Mouse (Mus musculus) intestine, embryonic 15.5 days (tissue): ENCODE data around the gene Zc3h7b. TPM values are rescaled to one million over a fixed set of nuclear protein-coding genes. Genes with fewer than 3 reads are reported as not detected.
A peak's percentile ranks its signal among the peaks of the same experiment; 100 is the strongest.
"Not testable (repeated sequence)": the region's sequence is repeated elsewhere in the genome, so short reads cannot be mapped to it uniquely, and the experiment has no call there.

Source experiments
- ATAC-seq: fragments of 200-750 bp; cut with Nextera tagmentation; 2 replicates; pipeline ENCODE4 v1.8.0; 2017; ENCODE audit warnings: moderate TSS enrichment, moderate library complexity
- H3K27ac ChIP-seq: fragments of 300-500 bp; sonication (generic); 2 replicates; pipeline ENCODE4 v1.5.1; 2015; ENCODE audit warnings: mild to moderate bottlenecking, inconsistent platforms
- H3K27me3 ChIP-seq: fragments of 300-500 bp; sonication (generic); replicated peaks from 2 replicates; pipeline ENCODE4 v1.6.1; 2015; ENCODE audit warnings: inconsistent platforms
- H3K36me3 ChIP-seq: fragments of 300-500 bp; sonication (generic); 2 replicates; pipeline ENCODE4 v1.6.1; 2015; ENCODE audit warnings: inconsistent platforms
- H3K4me1 ChIP-seq: fragments of 300-500 bp; sonication (generic); replicated peaks from 2 replicates; pipeline ENCODE4 v1.6.1; 2015; ENCODE audit warnings: inconsistent platforms
- H3K4me2 ChIP-seq: fragments of 300-500 bp; sonication (generic); replicated peaks from 2 replicates; pipeline ENCODE4 v1.6.1; 2015; ENCODE audit warnings: mild to moderate bottlenecking, inconsistent platforms
- H3K4me3 ChIP-seq: fragments of 300-500 bp; sonication (generic); replicated peaks from 2 replicates; pipeline ENCODE4 v1.5.1; 2015; ENCODE audit warnings: inconsistent platforms
- H3K9ac ChIP-seq: fragments of 300-500 bp; sonication (generic); 2 replicates; pipeline ENCODE4 v1.6.1; 2015; ENCODE audit warnings: inconsistent platforms
- H3K9me3 ChIP-seq: fragments of 300-500 bp; sonication (generic); 2 replicates; pipeline ENCODE4 v1.6.1; 2016; ENCODE audit warnings: inconsistent platforms
- WGBS: fragments of 180-500 bp; shearing (Covaris S2); methylation state at CpG from one replicate; pipeline ENCODE4 v1.1.7; 2015; 5-methylcytosine and 5-hydroxymethylcytosine counted together
- polyA plus RNA-seq: library from polyadenylated mRNA; unstranded; fragments of >200 nt; fragmentation: Nextera tagmentation; extraction: Ambion mirVana; gene quantifications from 2 replicates; pipeline ENCODE4 v1.2.1, GENCODE M21; 2015

Gene Zc3h7b
- 16.8 and 17.2 TPM in 2 replicates for polyA plus RNA-seq

- peaks cover 10% of the 10 kb centered on the region for H3K4me1 ChIP-seq
- peak within 1 kb of the TSS; percentile 94 for H3K9ac ChIP-seq
- peak within 1 kb of the TSS; percentile 93 for H3K4me3 ChIP-seq
- peak; percentile 88 for ATAC-seq
- no peaks in the 10 kb centered on the region for H3K36me3 ChIP-seq
- under 1% methylated on average over 65 of the region's 65 CpGs for WGBS
- H3K4me2 ChIP-seq, result peak within 1 kb of the TSS; percentile 89
- no peaks in the 10 kb centered on the region for H3K9me3 ChIP-seq
- peak within 1 kb of the TSS; percentile 92 for H3K27ac ChIP-seq
- no peaks in the 10 kb centered on the region for H3K27me3 ChIP-seq
Measured at GRCm38 (mm10) chr15:81744992-81745600, at the start of gene Zc3h7b, which contains the start of gene Rangap1. Gene Zc3h7b, plus strand, starts transcription at chr15:81745057. Gene Rangap1, minus strand, starts transcription at chr15:81745530.

DNA sequence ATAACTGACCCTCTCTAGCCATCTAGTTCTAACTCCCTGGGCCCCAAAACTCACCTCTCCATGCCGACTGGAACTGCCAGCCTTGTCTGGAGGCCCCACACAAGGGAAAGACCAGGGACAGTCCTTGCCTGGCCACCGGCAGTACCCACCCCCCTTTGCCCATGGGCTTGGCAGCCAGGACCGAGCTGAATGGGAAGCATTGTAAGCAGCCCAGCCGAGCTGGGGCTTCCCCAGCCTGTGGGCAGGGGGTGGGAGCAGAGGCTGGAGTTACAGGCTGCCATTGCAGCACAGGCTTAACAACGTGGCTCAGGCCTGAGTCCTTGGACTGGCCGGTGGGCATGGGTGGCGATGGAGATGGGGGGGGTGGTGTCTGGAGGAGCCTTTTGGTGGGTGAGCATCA, 47.7 kb upstream of the Zc3h7b start, which contains the start of gene Chadl:
TSS of gene Chadl (minus strand) at position 113 of the 400 bp plus-strand sequence.
- ATAC-seq, result no peak

GRCm38 (mm10) chr15:81697847-81698246, 47.0 kb upstream of the Zc3h7b start:
- H3K4me3 ChIP-seq, result no peak overlapping the region
- peaks cover 28% of the 10 kb centered on the region for H3K27me3 ChIP-seq
- no peak overlapping the region for H3K4me2 ChIP-seq
- ATAC-seq, result no peak
- 45% methylated on average over 3 of the region's 3 CpGs for WGBS
- H3K9ac ChIP-seq, result no peak overlapping the region
- no peaks in the 10 kb centered on the region for H3K9me3 ChIP-seq
- H3K27ac ChIP-seq, result no peak overlapping the region
- peaks cover 14% of the 10 kb centered on the region for H3K4me1 ChIP-seq
- H3K36me3 ChIP-seq, result no peaks in the 10 kb centered on the region

More for the DNA sequence above, 47.7 kb upstream of the Zc3h7b start, which contains the start of gene Chadl:
- no peaks in the 10 kb centered on the region for H3K9me3 ChIP-seq
- peaks cover 35% of the 10 kb centered on the region for H3K27me3 ChIP-seq
- no peak within 1 kb of the TSS for H3K4me3 ChIP-seq
- WGBS, result 53% methylated on average over 7 of the region's 7 CpGs
- H3K27ac ChIP-seq, result no peak within 1 kb of the TSS
- H3K36me3 ChIP-seq, result no peaks in the 10 kb centered on the region
- peaks cover 14% of the 10 kb centered on the region for H3K4me1 ChIP-seq
- no peak within 1 kb of the TSS for H3K9ac ChIP-seq
- H3K4me2 ChIP-seq, result no peak within 1 kb of the TSS

DNA sequence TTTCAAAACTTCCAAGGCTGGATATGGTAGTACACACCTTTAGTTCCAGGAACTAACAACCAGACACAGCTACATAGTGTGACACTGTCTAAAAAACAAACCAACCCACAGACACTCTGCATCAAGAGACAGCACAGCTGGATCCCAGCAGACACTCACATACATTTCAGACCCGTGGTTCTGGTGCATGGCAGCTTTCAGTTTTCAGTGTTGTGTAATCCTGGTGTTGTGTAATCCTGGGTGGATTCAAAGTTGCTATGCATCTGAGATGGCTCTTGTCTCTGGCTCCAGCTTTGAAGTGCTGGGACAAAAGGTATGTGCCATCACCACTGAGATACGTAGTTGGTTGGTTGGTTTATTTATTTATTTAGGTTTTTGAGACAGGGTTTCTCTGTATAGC, 46.3 kb upstream of the Zc3h7b start:
- peaks cover 21% of the 10 kb centered on the region for H3K27me3 ChIP-seq
- no peak overlapping the region for H3K9ac ChIP-seq
- no peaks in the 10 kb centered on the region for H3K9me3 ChIP-seq
- 64% methylated on average over 2 of the region's 2 CpGs for WGBS
- ATAC-seq, result no peak
- peaks cover 11% of the 10 kb centered on the region for H3K4me1 ChIP-seq
- H3K27ac ChIP-seq, result no peak overlapping the region
- H3K36me3 ChIP-seq, result no peaks in the 10 kb centered on the region
- no peak overlapping the region for H3K4me2 ChIP-seq
- no peak overlapping the region for H3K4me3 ChIP-seq

- no peak overlapping the region for H3K27ac ChIP-seq
- H3K9ac ChIP-seq, result no peak overlapping the region
- no peak for ATAC-seq
- H3K36me3 ChIP-seq, result peaks cover 11% of the 10 kb centered on the region; the same call in 1 of the 2 replicates
- 52% methylated on average over 2 of the region's 2 CpGs for WGBS
- H3K9me3 ChIP-seq, result no peaks in the 10 kb centered on the region
- H3K4me2 ChIP-seq, result no peak overlapping the region
- peaks cover 8% of the 10 kb centered on the region; the same call in 1 of the 2 replicates for H3K27me3 ChIP-seq
- no peak overlapping the region for H3K4me3 ChIP-seq
- H3K4me1 ChIP-seq, result no peaks in the 10 kb centered on the region
Measured at GRCm38 (mm10) chr15:81700161-81700560, 44.7 kb upstream of the Zc3h7b start.

DNA sequence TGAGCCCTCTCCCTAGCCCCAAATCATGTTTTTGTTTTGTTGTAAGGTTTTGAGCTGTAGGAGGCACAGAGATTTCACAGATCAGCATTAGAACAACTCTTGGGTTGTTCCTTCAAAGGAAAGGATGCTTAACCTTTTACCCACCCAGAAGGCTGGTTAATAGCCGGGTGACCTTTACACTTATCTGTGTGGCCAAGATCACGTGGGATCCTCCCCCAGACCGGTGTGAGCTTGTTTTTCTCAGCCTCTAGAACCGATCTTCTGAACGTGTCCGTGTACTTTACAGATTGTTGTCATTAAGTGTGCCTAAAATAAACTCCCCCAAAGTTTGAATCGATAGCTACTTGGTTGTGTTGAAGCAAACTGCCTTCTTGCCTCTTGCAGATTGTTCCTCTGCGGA, 44.3 kb upstream of the Zc3h7b start:
- peaks cover 16% of the 10 kb centered on the region for H3K36me3 ChIP-seq
- no peak for ATAC-seq
- H3K4me3 ChIP-seq, result no peak overlapping the region
- no peak overlapping the region for H3K27ac ChIP-seq
- no peaks in the 10 kb centered on the region for H3K4me1 ChIP-seq
- no peak overlapping the region for H3K9ac ChIP-seq
- no peak overlapping the region for H3K4me2 ChIP-seq
- WGBS, result 51% methylated on average over 8 of the region's 8 CpGs
- 0 out of 2 replicates have a peak, but pooled peaks cover 7% of the 10 kb centered on the region for H3K27me3 ChIP-seq
- H3K9me3 ChIP-seq, result no peaks in the 10 kb centered on the region

- H3K36me3 ChIP-seq, result peaks cover 23% of the 10 kb centered on the region
- H3K27me3 ChIP-seq, H3K9me3 ChIP-seq, ATAC-seq, H3K4me2 ChIP-seq, H3K4me3 ChIP-seq, H3K4me1 ChIP-seq, H3K27ac ChIP-seq, H3K9ac ChIP-seq: not testable (repeated sequence)
- 83% methylated on average over 4 of the region's 4 CpGs for WGBS
Measured at GRCm38 (mm10) chr15:81701350-81701749, 43.5 kb upstream of the Zc3h7b start.

DNA sequence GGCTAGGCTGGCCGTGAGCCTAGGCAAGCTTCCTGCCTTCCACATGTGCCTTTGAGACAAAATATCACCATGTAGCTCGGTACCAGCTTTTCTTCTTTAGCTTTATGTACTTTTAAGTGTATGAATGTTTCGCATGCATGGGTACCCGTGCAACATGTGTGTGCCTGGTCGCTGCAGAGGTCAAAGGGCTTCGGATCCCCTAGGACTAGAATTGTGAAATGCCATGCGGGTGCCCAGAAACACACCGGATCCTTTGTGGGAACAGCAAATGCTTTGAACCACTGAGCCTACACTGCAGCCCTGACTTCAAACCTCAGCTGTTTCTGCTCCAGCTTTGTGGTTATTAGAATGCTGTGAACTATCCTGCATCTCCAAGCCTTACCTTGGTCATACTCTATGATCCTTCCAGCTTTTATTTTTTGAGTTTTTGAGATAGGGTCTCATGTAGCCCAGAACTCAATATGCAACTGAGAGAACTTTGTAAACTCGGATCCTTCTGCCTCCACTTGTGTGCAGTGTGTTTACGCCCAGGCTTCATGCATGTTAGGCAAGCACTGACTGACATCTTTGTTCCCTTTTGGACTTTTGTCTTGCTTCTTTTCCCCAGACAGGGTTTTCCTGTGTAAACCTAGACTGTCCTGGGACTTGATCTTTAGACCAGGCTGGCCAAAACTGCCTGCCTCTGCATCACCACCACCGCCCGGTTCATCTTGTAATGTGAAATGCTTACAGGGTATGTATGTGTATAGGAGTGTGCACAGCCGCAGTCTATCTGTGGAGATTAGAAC, 42.4 kb upstream of the Zc3h7b start:
- Histone ChIP-seq H3K4me3 (no peak overlapping the region), H3K9me3 (no peaks in the 10 kb centered on the region), H3K27ac (no peak overlapping the region), H3K27me3 (no peaks in the 10 kb centered on the region), H3K4me1 (no peaks in the 10 kb centered on the region), H3K4me2 (no peak overlapping the region), H3K9ac (no peak overlapping the region), H3K36me3 (peaks cover 29% of the 10 kb centered on the region)
- no peak for ATAC-seq
- WGBS, result 88% methylated on average over 13 of the region's 13 CpGs

GRCm38 (mm10) chr15:81703094-81703489, 41.8 kb upstream of the Zc3h7b start:
- Histone ChIP-seq H3K9ac (no peak overlapping the region), H3K4me3 (no peak overlapping the region), H3K4me1 (no peaks in the 10 kb centered on the region), H3K27me3 (no peaks in the 10 kb centered on the region), H3K27ac (no peak overlapping the region), H3K9me3 (no peaks in the 10 kb centered on the region), H3K36me3 (peaks cover 29% of the 10 kb centered on the region), H3K4me2 (no peak overlapping the region)
- no peak for ATAC-seq
- WGBS, result 72% methylated on average over 3 of the region's 3 CpGs

DNA sequence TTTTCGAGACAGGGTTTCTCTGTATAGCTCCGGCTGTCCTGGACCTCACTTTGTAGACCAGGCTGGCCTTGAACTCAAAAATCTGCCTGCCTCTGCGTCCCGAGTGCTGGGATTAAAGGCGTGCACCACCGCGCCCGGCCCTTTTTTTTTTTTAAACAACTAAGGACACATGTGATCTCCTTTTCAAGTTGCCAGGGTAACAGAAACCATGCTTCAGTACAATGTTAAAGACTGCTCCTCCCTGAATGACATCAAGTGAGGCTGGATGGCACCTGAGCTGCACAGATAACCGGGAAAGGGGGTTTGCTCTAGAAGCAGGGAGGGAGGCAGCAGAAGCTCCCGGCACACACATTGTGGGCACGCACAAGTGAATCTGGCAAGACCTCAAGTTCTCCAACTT, 35.9 kb upstream of the Zc3h7b start:
- H3K4me3 ChIP-seq, result no peak overlapping the region
- no peaks in the 10 kb centered on the region for H3K27me3 ChIP-seq
- H3K36me3 ChIP-seq, result peaks cover 68% of the 10 kb centered on the region
- H3K27ac ChIP-seq, result no peak overlapping the region
- H3K4me1 ChIP-seq, result no peaks in the 10 kb centered on the region
- H3K9me3 ChIP-seq, result no peaks in the 10 kb centered on the region
- WGBS, result 94% methylated on average over 11 of the region's 11 CpGs
- H3K4me2 ChIP-seq, result no peak overlapping the region
- ATAC-seq, result no peak
- no peak overlapping the region for H3K9ac ChIP-seq

DNA sequence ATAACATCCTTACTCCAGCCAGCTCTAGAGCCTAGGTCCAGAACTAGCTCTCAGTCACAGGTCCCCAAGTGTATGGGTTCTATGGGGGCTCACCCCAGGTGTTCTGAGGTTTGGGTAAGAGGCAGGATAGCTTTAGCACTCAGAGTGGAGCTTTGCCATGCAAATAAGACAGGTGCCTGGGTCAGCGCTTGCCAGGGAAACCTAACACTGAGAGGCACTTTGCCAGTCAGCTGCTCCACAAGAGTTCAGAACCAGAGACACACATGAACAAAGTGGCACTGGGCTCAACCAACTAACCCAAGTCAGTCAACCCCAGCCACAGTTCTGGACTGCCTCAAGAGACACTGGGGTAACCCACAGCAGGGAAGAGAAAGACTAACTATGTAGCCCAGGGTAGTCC, 35.2 kb upstream of the Zc3h7b start:
- no peak overlapping the region for H3K4me3 ChIP-seq
- H3K4me1 ChIP-seq, result no peaks in the 10 kb centered on the region
- H3K9me3 ChIP-seq, result no peaks in the 10 kb centered on the region
- 94% methylated on average over 1 of the region's 1 CpGs for WGBS
- H3K9ac ChIP-seq, result no peak overlapping the region
- ATAC-seq, result no peak
- peaks cover 64% of the 10 kb centered on the region for H3K36me3 ChIP-seq
- H3K27me3 ChIP-seq, result no peaks in the 10 kb centered on the region
- no peak overlapping the region for H3K27ac ChIP-seq
- H3K4me2 ChIP-seq, result no peak overlapping the region

- Histone ChIP-seq H3K9ac (no peak overlapping the region), H3K27ac (no peak overlapping the region), H3K4me3 (no peak overlapping the region), H3K4me2 (no peak overlapping the region), H3K9me3 (no peaks in the 10 kb centered on the region), H3K27me3 (no peaks in the 10 kb centered on the region), H3K4me1 (no peaks in the 10 kb centered on the region), H3K36me3 (peaks cover 58% of the 10 kb centered on the region)
- ATAC-seq, result no peak
- WGBS, result 71% methylated on average over 4 of the region's 4 CpGs
Measured at GRCm38 (mm10) chr15:81710801-81711200, 34.1 kb upstream of the Zc3h7b start.
